Mouse (Mus musculus) duodenum, adult 2 months (tissue): ENCODE measurements around the gene Pknox2. TPM values are rescaled to one million over a fixed set of nuclear protein-coding genes. Genes with fewer than 3 reads are reported as not detected.

Experiments used
- polyA plus RNA-seq: library from polyadenylated mRNA; depleted of rRNA; stranded (reverse); fragments of >200 nt; gene quantifications from 2 replicates; pipeline ENCODE4 v1.2.3, GENCODE M21; 2012; ENCODE audit warnings: low replicate concordance; rRNA removed

The Pknox2 gene
- polyA plus RNA-seq = 0.47 and 6.2 TPM in 2 replicates

GRCm38 (mm10) chr9:37147359-37147685, at the start of gene Pknox2:
Gene Pknox2, minus strand, starts transcription at chr9:37147407.

Other genes with a start within 250 kb of the Pknox2 start
- gene Tmem218, start 60.8 kb upstream of the Pknox2 start, polyA plus RNA-seq = 0.46 and 0.68 TPM in 2 replicates
- 2.7 and 72.0 TPM in 2 replicates for gene Slc37a2, start 108.3 kb upstream of the Pknox2 start, polyA plus RNA-seq
- gene Ccdc15, start 201.0 kb upstream of the Pknox2 start, polyA plus RNA-seq = 0.30 and 0.82 TPM in 2 replicates
- gene Hepacam, start 219.9 kb upstream of the Pknox2 start, polyA plus RNA-seq = 0.23 and 1.3 TPM in 2 replicates